In genomic region chr10:128526366-128527356, GRCm38 (mm10) we compare ENCODE assay signal across 8 mouse cellular contexts. TPM values are rescaled to one million over a fixed set of nuclear protein-coding genes. Genes with fewer than 3 reads are reported as not detected.
A peak's percentile ranks its signal among the peaks of the same experiment; 100 is the strongest.
DNase-seq lines count a peak whose midpoint lies in the region; ATAC-seq lines count a peak whose summit lies in the region.

No protein-coding gene starts in this region.

- H3K36me3 ChIP-seq in heart, embryonic 10.5 days, result peaks cover 8% of the 10 kb centered on the region

- peak; percentile 24 for ATAC-seq in megakaryocyte, adult 5-6 weeks (ENCODE audit: poor library complexity, severe bottlenecking)
- no peak for ATAC-seq in frontal cortex, adult (ENCODE audit: low TSS enrichment)

- H3K4me3 ChIP-seq in heart, embryonic 10.5 days, result peak overlapping the region; percentile 82

- peaks cover 34% of the 10 kb centered on the region for H3K27me3 ChIP-seq in heart, embryonic 10.5 days (ENCODE audit: insufficient read depth, poor library complexity, severe bottlenecking)

- H3K4me1 ChIP-seq in heart, embryonic 10.5 days, result peaks cover 25% of the 10 kb centered on the region

- DNase-seq in heart, embryonic 10.5 days (ENCODE audit: low spot score), result no peak
- no peak for DNase-seq in heart, postnatal 14 days
- DNase-seq in MN1 (ENCODE audit: low spot score), result peak; percentile 55
- peak; percentile 29 for DNase-seq in heart, postnatal 4 days
- DNase-seq in left cerebral cortex, adult 9 months (ENCODE audit: low spot score in 2 of 2), result no peak
- DNase-seq in thymus, adult 18-20 months, result no peak

- intact Hi-C loops in heart, postnatal 14 days (cut with DNase I), result no loop called here

- peak overlapping the region; percentile 86; the same call in 1 of the 2 replicates for H3K27ac ChIP-seq in heart, embryonic 10.5 days

- WGBS in heart, embryonic 10.5 days, result 28% methylated on average over 28 of the region's 28 CpGs

- H3K9me3 ChIP-seq in heart, embryonic 10.5 days, result no peaks in the 10 kb centered on the region

RNA-seq across cellular contexts. Expression of gene Esyt1, which starts 1.0 kb away (rescaled TPM):
- 17.8 and 20.3 TPM in 2 replicates for polyA plus RNA-seq in heart, embryonic 10.5 days (2016; fragmentation: Nextera tagmentation; extraction: Ambion mirVana)
- 10 to 100 TPM; 22.3 to 23.6 TPM for total RNA-seq in heart, postnatal 14 days (2021)
- total RNA-seq in heart, postnatal 4 days (2021), result 10 to 100 TPM; 28.4 to 31.3 TPM
- total RNA-seq in megakaryocyte, adult 5-6 weeks (2015), result 125 and 127 TPM in 2 replicates
- total RNA-seq in megakaryocyte, adult 5-6 weeks (2017), result 266 and 267 TPM in 2 replicates

RNA-seq across cellular contexts. Expression of gene Zc3h10, which starts 20.9 kb away (rescaled TPM):
- 11.2 and 12.8 TPM in 2 replicates for polyA plus RNA-seq in heart, embryonic 10.5 days (2016; fragmentation: Nextera tagmentation; extraction: Ambion mirVana)
- 1 to 10 TPM; 7.0 to 8.4 TPM for total RNA-seq in heart, postnatal 14 days (2021)
- 1 to 10 TPM; 6.9 to 8.3 TPM for total RNA-seq in heart, postnatal 4 days (2021)
- total RNA-seq in megakaryocyte, adult 5-6 weeks (2015), result 6.0 and 8.1 TPM in 2 replicates
- total RNA-seq in megakaryocyte, adult 5-6 weeks (2017), result 12.9 and 14.5 TPM in 2 replicates

RNA-seq across cellular contexts. Expression of gene Rpl41, which starts 22.4 kb away (rescaled TPM):
- 2,301 and 2,407 TPM in 2 replicates for polyA plus RNA-seq in heart, embryonic 10.5 days (2016; fragmentation: Nextera tagmentation; extraction: Ambion mirVana)
- 1,000 to 10,000 TPM; 1,645 to 1,937 TPM for total RNA-seq in heart, postnatal 14 days (2021)
- total RNA-seq in heart, postnatal 4 days (2021), result 1,000 to 10,000 TPM; 2,410 to 2,531 TPM
- 2,152 and 2,213 TPM in 2 replicates for total RNA-seq in megakaryocyte, adult 5-6 weeks (2015)
- total RNA-seq in megakaryocyte, adult 5-6 weeks (2017), result 1,919 and 2,042 TPM in 2 replicates

RNA-seq across cellular contexts. Expression of gene Myl6b, which starts 28.2 kb away (rescaled TPM):
- 3.2 and 4.0 TPM in 2 replicates for polyA plus RNA-seq in heart, embryonic 10.5 days (2016; fragmentation: Nextera tagmentation; extraction: Ambion mirVana)
- total RNA-seq in heart, postnatal 14 days (2021), result 1 to 10 TPM; 3.3 to 4.3 TPM
- 1 to 10 TPM; 3.7 TPM for total RNA-seq in heart, postnatal 4 days (2021)
- 3.4 and 5.8 TPM in 2 replicates for total RNA-seq in megakaryocyte, adult 5-6 weeks (2015)
- total RNA-seq in megakaryocyte, adult 5-6 weeks (2017), result 0.99 and 2.0 TPM in 2 replicates

RNA-seq across cellular contexts. Expression of gene Myl6, which starts 32.7 kb away (rescaled TPM):
- 1,508 and 1,550 TPM in 2 replicates for polyA plus RNA-seq in heart, embryonic 10.5 days (2016; fragmentation: Nextera tagmentation; extraction: Ambion mirVana)
- 100 to 1,000 TPM; 357 to 392 TPM for total RNA-seq in heart, postnatal 14 days (2021)
- total RNA-seq in heart, postnatal 4 days (2021), result 100 to 1,000 TPM; 616 to 628 TPM
- 1,624 and 1,690 TPM in 2 replicates for total RNA-seq in megakaryocyte, adult 5-6 weeks (2015)
- total RNA-seq in megakaryocyte, adult 5-6 weeks (2017), result 1,921 and 2,467 TPM in 2 replicates

Comparison
In these comparisons a context has a peak if more than half of its experiments do, and no peak if none do; other contexts are left out.
1. DNase-seq: peak in MN1 (single experiment) and heart, postnatal 4 days (single experiment); none in heart, embryonic 10.5 days (single experiment), heart, postnatal 14 days (0 of 2), left cerebral cortex, adult 9 months (0 of 2) and thymus, adult 18-20 months (0 of 2).